Mouse (Mus musculus) kidney, postnatal 14 days (tissue): ENCODE data around the gene Pold2.

Experiments used
- DNase-seq: peaks from one replicate; pipeline ENCODE4 v3.0.0; 2022; ENCODE audit warnings: mixed read lengths

Pold2 gene

DNA sequence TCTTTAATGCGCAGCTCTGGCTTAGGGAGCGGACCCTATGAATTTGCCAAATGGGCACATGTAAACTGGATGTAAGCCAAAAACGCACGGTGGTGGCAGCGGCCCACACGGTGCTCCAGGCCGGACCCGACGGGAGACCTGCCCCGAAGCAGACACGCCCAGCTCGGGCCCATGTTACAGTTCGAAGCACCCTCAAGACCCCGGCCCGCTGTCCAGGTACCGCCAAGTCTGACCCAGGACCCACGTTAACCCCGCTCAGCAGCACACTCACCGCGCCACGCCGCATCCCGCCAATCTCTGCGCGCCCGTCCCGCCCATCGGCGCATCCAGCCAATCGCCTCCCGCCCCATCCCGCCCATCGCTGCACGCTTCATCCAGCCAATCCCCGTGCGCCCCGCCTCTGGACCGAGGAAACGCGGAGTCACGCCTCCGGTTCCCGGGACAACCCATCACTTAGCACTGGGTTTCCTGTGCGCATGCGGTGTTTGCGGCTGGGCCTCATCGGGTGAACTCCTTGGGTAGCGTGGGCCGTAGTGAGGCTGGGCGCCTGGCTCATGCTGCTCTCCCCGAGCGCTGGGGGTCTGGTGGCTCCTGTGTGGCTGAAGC is at the start of gene Pold2:
Gene Pold2, minus strand, starts transcription at position 372 of the 606 bp plus-strand sequence.
- DNase-seq, result peak; percentile 99

GRCm38 (mm10) chr11:5926696-5927220 is 48.7 kb upstream of the Pold2 start:
- DNase-seq, result no peak

DNA sequence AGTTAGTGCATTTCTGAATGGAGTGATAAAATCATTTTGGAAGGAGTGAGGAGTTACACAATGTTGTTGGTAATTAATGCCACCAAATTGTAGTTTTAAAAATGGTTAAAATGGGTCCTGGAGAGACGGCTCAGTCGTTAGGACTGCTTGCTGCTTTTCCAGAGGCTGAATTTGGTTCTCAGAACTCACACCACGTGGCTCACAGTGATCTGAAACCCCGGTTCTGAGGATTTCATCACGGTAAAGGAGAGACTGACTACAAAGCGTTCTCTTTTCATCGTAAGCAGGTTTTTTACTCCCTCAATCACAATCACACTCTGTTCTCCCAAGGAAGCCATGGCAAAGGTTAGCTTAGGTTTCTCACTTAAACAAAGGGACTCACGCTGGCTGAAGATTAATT is 46.6 kb upstream of the Pold2 start:
- DNase-seq, result no peak

- no peak for DNase-seq
Measured at GRCm38 (mm10) chr11:5920323-5920960, 42.4 kb upstream of the Pold2 start.

GRCm38 (mm10) chr11:5919606-5920005 is 41.5 kb upstream of the Pold2 start:
- DNase-seq, result no peak

DNA sequence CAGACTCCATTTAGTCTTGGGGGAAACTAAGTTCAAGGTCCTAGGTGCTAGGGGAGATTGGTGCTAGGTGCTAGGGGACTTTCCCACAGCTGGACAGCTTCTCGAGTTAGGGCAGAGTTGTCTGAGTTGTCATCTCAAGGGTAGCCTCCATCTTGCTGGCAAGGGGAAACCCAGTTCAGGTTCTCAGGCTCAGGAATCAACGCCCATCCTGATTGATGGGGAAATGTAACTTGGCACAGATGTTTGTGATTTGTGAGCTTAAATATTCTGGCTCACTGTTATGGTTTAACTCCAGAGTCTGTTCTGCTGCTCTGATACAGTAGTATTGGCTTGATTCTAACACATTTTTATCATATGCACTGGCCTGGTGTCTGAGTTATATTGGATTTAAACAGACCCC is 40.0 kb upstream of the Pold2 start:
- no peak for DNase-seq

GRCm38 (mm10) chr11:5916178-5916548 is 38.1 kb upstream of the Pold2 start:
- no peak for DNase-seq

- no peak for DNase-seq
Measured at GRCm38 (mm10) chr11:5915429-5916177, 37.5 kb upstream of the Pold2 start.

DNA sequence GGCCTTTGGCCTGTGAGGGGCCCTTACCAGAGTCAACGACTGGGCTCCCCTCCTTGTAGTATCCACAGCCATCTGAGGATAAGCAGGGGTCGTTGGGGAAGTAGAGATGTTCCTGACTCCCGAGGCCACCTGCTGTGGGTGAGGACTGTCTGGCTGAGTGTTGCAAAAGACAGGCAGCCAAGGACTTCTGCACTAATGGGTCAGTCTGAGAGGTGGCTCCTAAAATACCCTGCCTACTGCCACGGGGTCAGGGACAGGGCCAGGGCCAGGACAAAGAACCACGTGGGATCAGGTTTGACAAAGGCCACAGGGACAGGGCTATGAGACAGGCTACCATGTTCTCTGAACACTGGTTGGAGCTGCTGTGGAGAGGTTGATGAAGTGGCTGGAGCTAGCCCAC is 36.8 kb upstream of the Pold2 start:
- no peak for DNase-seq

DNA sequence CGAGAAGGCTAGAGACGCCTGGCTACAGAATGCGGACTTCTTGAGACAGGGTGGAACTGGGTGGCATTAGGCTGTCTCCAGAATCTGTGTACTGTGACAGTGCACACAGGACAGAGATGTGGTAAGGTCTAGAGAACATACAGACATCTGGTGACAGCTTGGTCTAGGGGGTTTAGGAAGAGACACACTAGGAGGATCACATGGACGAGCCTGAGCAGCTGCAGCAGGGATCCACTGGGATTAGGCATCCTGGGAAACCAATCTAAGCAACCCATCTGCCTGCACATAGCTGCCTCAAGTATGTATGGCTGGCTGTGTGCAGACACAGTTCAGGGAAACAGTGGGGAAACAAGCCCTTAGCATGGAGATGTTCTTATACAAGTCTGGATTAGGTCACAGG is 35.8 kb upstream of the Pold2 start:
- no peak for DNase-seq

- no peak for DNase-seq
Measured at GRCm38 (mm10) chr11:5913256-5913655, 35.2 kb upstream of the Pold2 start.

DNA sequence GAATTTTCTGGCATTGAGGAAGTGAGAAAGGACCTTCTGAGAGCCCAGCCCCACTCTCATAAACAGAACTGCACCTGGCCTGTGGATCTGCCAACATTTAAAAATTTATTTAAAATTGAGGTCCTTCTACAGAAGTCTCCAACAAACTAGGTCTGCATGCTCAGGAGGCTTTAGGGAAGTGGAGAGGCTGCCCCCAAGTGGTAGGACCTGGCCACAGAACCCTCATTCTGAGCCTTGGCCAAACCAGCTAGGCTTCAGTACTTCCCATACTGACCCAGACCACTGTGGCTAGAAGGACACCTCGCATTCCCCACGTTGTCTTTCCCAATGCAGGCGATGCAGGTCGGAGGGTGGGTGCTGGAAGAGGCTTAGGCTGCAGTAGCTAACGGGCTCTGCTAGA is 34.5 kb upstream of the Pold2 start:
- peak; percentile 63 for DNase-seq

- no peak for DNase-seq
Measured at GRCm38 (mm10) chr11:5908642-5909041, 30.6 kb upstream of the Pold2 start.

- DNase-seq, result no peak
Measured at GRCm38 (mm10) chr11:5907096-5907495, 29.0 kb upstream of the Pold2 start.

- DNase-seq, result no peak
Measured at GRCm38 (mm10) chr11:5905778-5906518, 27.9 kb upstream of the Pold2 start.

DNA sequence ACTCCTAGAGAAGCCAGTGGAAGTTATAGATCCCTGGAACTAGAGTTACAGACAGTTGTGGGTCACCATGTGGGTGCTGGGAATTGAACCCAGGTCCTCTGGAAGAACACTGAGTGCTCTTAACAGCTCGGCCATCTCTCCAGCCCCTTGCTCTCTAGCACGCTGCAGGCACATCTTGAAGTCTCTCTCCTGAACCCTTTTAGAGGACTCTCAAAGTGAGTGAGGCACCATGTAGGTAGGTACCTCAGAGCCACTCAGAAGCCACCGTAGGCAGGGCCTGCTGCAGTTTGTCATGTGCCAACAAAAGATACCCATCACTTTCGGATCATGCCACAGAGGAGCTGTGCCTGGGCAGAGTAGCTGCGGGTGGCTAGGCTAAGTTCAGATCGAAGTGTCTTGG is 26.8 kb upstream of the Pold2 start:
- no peak for DNase-seq

DNA sequence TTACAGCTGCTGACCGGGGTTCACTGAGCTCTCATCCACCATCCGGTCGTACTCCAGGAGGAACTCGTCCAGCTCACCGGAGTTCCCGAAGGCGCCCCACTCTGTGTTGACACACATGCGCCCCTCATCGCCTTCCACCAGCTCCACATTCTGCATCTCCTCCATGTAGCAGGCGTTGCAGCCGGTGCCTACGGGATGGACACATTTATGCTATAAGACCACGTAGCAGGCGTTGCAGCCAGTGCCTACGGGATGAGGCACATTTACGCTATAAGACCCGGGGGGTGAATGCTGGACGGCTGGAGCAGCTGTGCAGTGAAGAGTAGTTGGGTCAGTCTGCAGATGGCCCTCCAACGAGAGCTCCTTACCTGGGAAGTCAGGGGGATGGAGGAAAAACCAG is 26.3 kb upstream of the Pold2 start:
- DNase-seq, result no peak

- DNase-seq, result no peak
Measured at GRCm38 (mm10) chr11:5903844-5904243, 25.8 kb upstream of the Pold2 start.

- DNase-seq, result no peak
Measured at GRCm38 (mm10) chr11:5902390-5902789, 24.3 kb upstream of the Pold2 start.

GRCm38 (mm10) chr11:5901950-5902349 is 23.9 kb upstream of the Pold2 start:
- peak; percentile 67 for DNase-seq

- no peak for DNase-seq
Measured at GRCm38 (mm10) chr11:5901320-5901719, 23.2 kb upstream of the Pold2 start.

DNA sequence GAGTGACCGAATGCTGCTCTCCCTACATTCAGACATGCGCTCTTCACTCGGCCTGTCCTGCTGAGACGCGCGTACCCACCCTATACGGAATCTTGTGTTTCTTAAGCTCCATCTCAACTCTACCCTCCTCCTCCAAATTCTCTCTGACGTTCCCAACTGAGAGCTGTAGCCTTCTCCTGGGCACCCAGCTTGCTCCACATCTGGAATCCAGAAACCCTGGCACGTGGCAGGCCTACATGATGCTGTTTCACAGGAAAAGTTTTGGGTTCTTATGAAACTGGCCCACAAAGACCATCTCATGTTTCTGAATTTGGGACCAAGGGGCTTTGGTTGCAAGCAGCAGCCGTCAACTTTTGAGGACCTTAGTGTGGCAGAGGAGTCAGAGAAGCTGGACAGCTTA is 21.2 kb upstream of the Pold2 start:
- DNase-seq, result no peak

DNA sequence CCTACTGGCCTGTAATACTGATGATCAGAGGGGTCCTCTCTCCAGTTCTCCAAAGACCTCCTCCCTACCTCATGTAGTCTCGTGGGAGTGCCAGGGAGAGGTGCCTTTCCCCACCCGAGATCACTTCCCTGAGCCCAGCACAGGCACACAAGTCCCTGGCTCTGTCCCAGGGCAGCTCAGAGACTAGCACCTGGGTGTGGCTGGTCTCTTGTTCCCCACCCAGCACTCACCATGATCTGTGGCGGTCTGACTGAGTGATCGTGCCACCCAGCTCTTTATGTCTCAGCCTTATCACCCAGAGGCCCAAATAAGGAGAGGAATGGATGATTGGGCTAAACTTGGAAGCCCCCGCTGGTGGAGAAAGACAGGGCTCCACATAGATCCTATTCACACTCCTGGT is 20.4 kb upstream of the Pold2 start, which contains the start of gene Myl7:
Gene Myl7, minus strand, starts transcription at position 252 of the 400 bp plus-strand sequence.
- DNase-seq, result no peak
